Mouse (Mus musculus): ENCODE results near the gene Tgfbr3. TPM values are rescaled to one million over a fixed set of nuclear protein-coding genes. Genes with fewer than 3 reads are reported as not detected.

Tgfbr3 gene
- polyA plus RNA-seq, 1 experiment from 2014 or later, result 38.2 TPM

DNA sequence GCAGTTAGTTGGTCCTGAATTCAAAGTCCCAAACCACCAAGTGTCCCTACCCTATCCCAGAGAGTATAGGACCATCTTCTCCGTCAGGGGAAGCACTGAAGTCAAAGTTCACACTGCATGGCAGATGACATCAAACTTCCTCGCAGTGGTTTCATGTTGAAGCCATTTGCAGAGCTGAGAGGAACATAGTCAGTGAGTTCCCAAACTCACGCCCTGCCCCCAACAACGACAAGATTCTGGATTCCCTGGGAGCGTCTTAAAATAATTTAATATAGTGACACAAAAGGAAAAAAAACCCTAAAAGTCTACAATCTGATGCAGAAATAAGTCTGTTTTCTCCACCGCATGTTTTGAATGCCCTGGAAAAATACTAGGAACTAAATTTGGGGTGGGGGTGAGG lies 105.9 kb downstream of the Tgfbr3 start:
- no peak overlapping the region for H3K27ac ChIP-seq (ENCODE audit: low read depth, low read length)
- H3K4me1 ChIP-seq (ENCODE audit: control insufficient read depth, insufficient read depth, low read length), result peaks cover 21% of the 10 kb centered on the region
- no peak overlapping the region for H3K4me2 ChIP-seq
- H3K4me3 ChIP-seq (ENCODE audit: low read depth, low read length), result no peak overlapping the region
- no peak for ATAC-seq (replicated peaks; ENCODE audit: insufficient number of reproducible peaks, low FRiP score, low TSS enrichment)
- H3K27me3 ChIP-seq (ENCODE audit: control insufficient read depth, insufficient read depth, low read length), result peaks cover 4% of the 10 kb centered on the region; the same call in 1 of the 2 replicates
- 69% methylated on average over 6 of the region's 6 CpGs for WGBS (ENCODE audit: insufficient replicate concordance)
- no peaks in the 10 kb centered on the region for H3K36me3 ChIP-seq (ENCODE audit: control insufficient read depth, insufficient read depth, low read length)
- no peak overlapping the region for H3K9ac ChIP-seq (ENCODE audit: low read depth, low read length)
- no peaks in the 10 kb centered on the region for H3K9me3 ChIP-seq (replicated peaks; ENCODE audit: control insufficient read depth, low read length)

DNA sequence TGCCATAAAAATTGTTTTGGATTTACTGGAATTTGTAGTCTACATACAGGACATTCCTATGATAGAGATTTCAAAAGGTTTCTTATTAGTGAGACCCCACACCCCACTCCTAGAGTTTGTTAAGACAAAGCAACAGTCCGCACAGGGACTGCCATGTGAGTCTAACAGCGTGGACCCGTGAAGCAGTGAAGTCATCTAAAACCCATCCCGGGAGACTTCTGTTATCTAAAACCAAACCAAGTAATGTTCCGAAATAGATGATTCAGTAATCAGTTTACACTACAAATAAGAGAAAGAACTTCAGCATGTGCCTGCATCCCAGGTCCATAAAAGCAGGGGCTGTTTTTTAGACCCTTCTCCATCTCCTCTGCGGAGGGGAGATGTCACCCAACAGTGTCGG lies 106.7 kb downstream of the Tgfbr3 start:
- H3K27me3 ChIP-seq (ENCODE audit: control insufficient read depth, insufficient read depth, low read length), result peaks cover 4% of the 10 kb centered on the region; the same call in 1 of the 2 replicates
- H3K4me1 ChIP-seq (ENCODE audit: control insufficient read depth, insufficient read depth, low read length), result peaks cover 26% of the 10 kb centered on the region
- no peak overlapping the region for H3K4me2 ChIP-seq
- no peak overlapping the region for H3K9ac ChIP-seq (ENCODE audit: low read depth, low read length)
- no peak overlapping the region for H3K4me3 ChIP-seq (ENCODE audit: low read depth, low read length)
- WGBS (ENCODE audit: insufficient replicate concordance), result 75% methylated on average over 7 of the region's 7 CpGs
- no peak overlapping the region for H3K27ac ChIP-seq (ENCODE audit: low read depth, low read length)
- no peaks in the 10 kb centered on the region for H3K9me3 ChIP-seq (replicated peaks; ENCODE audit: control insufficient read depth, low read length)
- no peak for ATAC-seq (replicated peaks; ENCODE audit: insufficient number of reproducible peaks, low FRiP score, low TSS enrichment)
- H3K36me3 ChIP-seq (ENCODE audit: control insufficient read depth, insufficient read depth, low read length), result no peaks in the 10 kb centered on the region

DNA sequence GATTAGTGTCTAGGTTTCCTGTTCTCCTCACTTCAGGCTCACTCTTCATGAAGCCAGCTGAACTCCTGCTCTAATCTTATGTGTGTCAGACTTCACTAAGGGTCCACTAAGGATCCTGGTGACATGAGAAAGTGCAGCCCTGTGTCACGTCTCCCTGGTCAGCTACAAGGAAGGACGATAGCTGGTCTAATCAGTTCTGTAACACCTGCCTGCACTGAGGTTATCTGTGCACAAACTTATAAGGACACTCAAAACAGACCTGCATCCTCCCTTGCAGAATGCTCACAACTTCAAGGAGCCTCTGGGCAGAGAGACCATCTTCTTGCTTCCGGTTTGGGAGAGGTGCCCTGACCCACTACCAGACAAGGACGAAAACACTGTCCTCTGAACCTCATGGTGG lies 107.6 kb downstream of the Tgfbr3 start:
- ATAC-seq (replicated peaks; ENCODE audit: insufficient number of reproducible peaks, low FRiP score, low TSS enrichment), result no peak

DNA sequence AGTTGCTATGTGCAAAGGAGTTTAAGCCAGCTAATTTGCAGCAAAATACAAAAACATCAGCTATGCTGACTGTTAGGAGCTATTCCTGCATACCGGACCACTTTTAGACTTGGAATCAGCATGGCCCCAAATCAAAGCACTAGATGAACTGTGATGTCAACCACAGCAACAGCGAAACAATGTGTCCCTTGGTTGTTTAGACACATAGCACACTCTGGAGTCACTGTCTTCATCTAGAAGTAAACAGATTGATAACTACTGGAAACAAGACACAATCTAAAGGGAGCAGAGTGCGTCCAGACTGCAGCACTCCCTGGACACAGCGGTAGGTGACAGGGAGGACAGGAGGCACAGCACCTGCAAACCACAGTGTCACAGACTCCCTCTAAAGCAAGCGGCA lies 110.2 kb downstream of the Tgfbr3 start:
- peaks cover 28% of the 10 kb centered on the region for H3K4me1 ChIP-seq (ENCODE audit: control insufficient read depth, insufficient read depth, low read length)
- H3K9me3 ChIP-seq (replicated peaks; ENCODE audit: control insufficient read depth, low read length), result no peaks in the 10 kb centered on the region
- H3K27me3 ChIP-seq (ENCODE audit: control insufficient read depth, insufficient read depth, low read length), result 0 out of 2 replicates have a peak, but pooled peaks cover 2% of the 10 kb centered on the region
- WGBS (ENCODE audit: insufficient replicate concordance), result 76% methylated on average over 5 of the region's 5 CpGs
- no peaks in the 10 kb centered on the region for H3K36me3 ChIP-seq (ENCODE audit: control insufficient read depth, insufficient read depth, low read length)
- H3K27ac ChIP-seq (ENCODE audit: low read depth, low read length), result no peak overlapping the region
- H3K4me2 ChIP-seq, result no peak overlapping the region
- no peak overlapping the region for H3K9ac ChIP-seq (ENCODE audit: low read depth, low read length)
- H3K4me3 ChIP-seq (ENCODE audit: low read depth, low read length), result no peak overlapping the region
- no peak for ATAC-seq (replicated peaks; ENCODE audit: insufficient number of reproducible peaks, low FRiP score, low TSS enrichment)

More for the DNA sequence above, 107.6 kb downstream of the Tgfbr3 start:
- peaks cover 4% of the 10 kb centered on the region; the same call in 1 of the 2 replicates for H3K27me3 ChIP-seq (ENCODE audit: control insufficient read depth, insufficient read depth, low read length)
- H3K4me1 ChIP-seq (ENCODE audit: control insufficient read depth, insufficient read depth, low read length), result peaks cover 28% of the 10 kb centered on the region
- no peak overlapping the region for H3K4me3 ChIP-seq (ENCODE audit: low read depth, low read length)
- H3K27ac ChIP-seq (ENCODE audit: low read depth, low read length), result no peak overlapping the region
- H3K36me3 ChIP-seq (ENCODE audit: control insufficient read depth, insufficient read depth, low read length), result no peaks in the 10 kb centered on the region
- H3K4me2 ChIP-seq, result no peak overlapping the region
- WGBS (ENCODE audit: insufficient replicate concordance), result 35% methylated on average over 4 of the region's 4 CpGs
- no peaks in the 10 kb centered on the region for H3K9me3 ChIP-seq (replicated peaks; ENCODE audit: control insufficient read depth, low read length)
- H3K9ac ChIP-seq (ENCODE audit: low read depth, low read length), result no peak overlapping the region

DNA sequence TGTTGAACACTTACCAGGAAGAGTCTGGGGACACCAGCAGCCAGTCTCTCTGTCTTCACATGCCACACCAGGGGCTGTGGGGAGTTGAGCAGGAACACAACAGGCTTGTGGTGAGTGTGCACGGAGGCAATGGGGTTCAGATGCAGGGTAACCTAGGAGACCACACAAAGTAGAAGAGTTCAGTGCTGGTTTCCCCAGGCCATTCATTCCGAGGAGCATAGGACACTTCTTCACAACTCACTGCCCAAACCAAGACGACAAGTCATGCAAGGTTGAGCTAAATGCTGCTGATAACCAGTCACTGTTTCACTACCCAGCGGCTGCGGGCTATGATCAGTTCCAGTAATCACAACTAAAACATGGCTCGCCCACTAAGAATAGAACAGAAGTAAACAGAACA lies 111.6 kb downstream of the Tgfbr3 start:
- Histone ChIP-seq H3K27me3 (ENCODE audit: control insufficient read depth, insufficient read depth, low read length) (0 out of 2 replicates have a peak, but pooled peaks cover 2% of the 10 kb centered on the region), H3K4me3 (ENCODE audit: low read depth, low read length) (no peak overlapping the region), H3K4me1 (ENCODE audit: control insufficient read depth, insufficient read depth, low read length) (peaks cover 17% of the 10 kb centered on the region), H3K36me3 (ENCODE audit: control insufficient read depth, insufficient read depth, low read length) (no peaks in the 10 kb centered on the region), H3K4me2 (no peak overlapping the region), H3K9me3 (replicated peaks; ENCODE audit: control insufficient read depth, low read length) (no peaks in the 10 kb centered on the region), H3K9ac (ENCODE audit: low read depth, low read length) (no peak overlapping the region), H3K27ac (ENCODE audit: low read depth, low read length) (no peak overlapping the region)
- ATAC-seq (replicated peaks; ENCODE audit: insufficient number of reproducible peaks, low FRiP score, low TSS enrichment), result no peak
- 54% methylated on average over 6 of the region's 6 CpGs for WGBS (ENCODE audit: insufficient replicate concordance)

DNA sequence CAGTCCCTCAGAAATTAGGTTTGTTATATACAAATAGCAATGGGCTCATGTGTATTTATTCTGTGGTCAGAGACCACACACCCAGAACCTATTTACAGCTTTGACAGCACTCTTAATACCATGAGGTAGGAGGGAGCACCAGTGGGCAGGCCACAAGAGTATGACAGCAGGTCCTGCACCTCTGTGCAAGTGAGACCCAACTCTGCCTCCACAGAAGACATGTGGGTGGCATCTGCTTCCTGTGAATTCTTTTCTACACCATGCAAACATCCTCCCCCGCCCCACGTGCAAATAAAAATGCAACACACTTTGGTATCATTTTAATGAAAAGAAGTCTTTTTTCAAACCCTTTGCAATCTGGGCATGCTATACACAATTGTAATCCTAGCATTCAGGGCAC lies 112.2 kb downstream of the Tgfbr3 start:
- Histone ChIP-seq H3K9ac (ENCODE audit: low read depth, low read length) (no peak overlapping the region), H3K36me3 (ENCODE audit: control insufficient read depth, insufficient read depth, low read length) (no peaks in the 10 kb centered on the region), H3K27me3 (ENCODE audit: control insufficient read depth, insufficient read depth, low read length) (0 out of 2 replicates have a peak, but pooled peaks cover 2% of the 10 kb centered on the region), H3K27ac (ENCODE audit: low read depth, low read length) (no peak overlapping the region), H3K4me2 (no peak overlapping the region), H3K4me3 (ENCODE audit: low read depth, low read length) (no peak overlapping the region), H3K4me1 (ENCODE audit: control insufficient read depth, insufficient read depth, low read length) (peaks cover 16% of the 10 kb centered on the region), H3K9me3 (replicated peaks; ENCODE audit: control insufficient read depth, low read length) (no peaks in the 10 kb centered on the region)
- WGBS (ENCODE audit: insufficient replicate concordance), result 79% methylated on average over 2 of the region's 2 CpGs
- ATAC-seq (replicated peaks; ENCODE audit: insufficient number of reproducible peaks, low FRiP score, low TSS enrichment), result no peak

DNA sequence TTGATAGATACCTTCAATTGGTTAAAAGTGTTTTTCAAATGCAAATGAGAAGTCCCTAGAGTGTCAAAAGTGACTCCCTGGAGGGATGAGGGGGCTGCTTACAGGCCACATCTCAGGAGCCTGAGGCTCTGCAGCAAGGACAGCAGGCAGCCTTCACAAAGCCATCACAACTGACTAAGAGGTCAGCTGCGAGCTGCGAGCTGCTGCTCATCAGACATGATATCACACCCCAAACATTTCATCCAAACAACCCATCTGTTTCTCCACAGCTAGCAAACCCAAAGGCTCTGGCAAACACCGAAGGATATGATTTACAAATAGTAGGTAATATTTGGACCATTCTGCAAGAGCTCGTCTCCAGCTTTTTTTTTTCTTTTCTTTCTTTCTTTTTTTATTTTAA lies 112.6 kb downstream of the Tgfbr3 start:
- no peak for ATAC-seq (replicated peaks; ENCODE audit: insufficient number of reproducible peaks, low FRiP score, low TSS enrichment)
- WGBS (ENCODE audit: insufficient replicate concordance), result 43% methylated on average over 4 of the region's 4 CpGs

DNA sequence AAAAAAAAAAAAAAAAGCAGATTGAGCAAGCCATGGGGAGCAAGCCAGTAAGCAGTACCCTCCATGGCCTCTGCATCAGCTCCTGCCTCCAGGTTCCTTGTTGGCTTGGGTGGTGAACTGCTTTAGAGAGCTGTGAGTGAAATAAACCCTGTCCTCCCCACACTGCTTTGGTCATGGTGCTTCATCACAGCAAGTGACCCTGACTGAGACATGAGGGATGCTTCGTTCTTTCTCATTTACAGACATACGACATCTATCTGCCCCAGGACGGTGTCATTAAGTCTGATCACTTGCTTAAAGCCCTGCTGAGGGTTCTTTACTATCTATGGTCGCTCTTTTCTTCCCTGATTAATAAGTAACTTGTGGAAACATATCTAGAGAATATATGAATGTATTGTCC lies 113.2 kb downstream of the Tgfbr3 start:
- 75% methylated on average over 4 of the region's 4 CpGs for WGBS (ENCODE audit: insufficient replicate concordance)
- no peak for ATAC-seq (replicated peaks; ENCODE audit: insufficient number of reproducible peaks, low FRiP score, low TSS enrichment)

More for the DNA sequence above, 112.6 kb downstream of the Tgfbr3 start:
- Histone ChIP-seq H3K36me3 (ENCODE audit: control insufficient read depth, insufficient read depth, low read length) (no peaks in the 10 kb centered on the region), H3K27me3 (ENCODE audit: control insufficient read depth, insufficient read depth, low read length) (0 out of 2 replicates have a peak, but pooled peaks cover 2% of the 10 kb centered on the region), H3K9me3 (replicated peaks; ENCODE audit: control insufficient read depth, low read length) (no peaks in the 10 kb centered on the region), H3K4me1 (ENCODE audit: control insufficient read depth, insufficient read depth, low read length) (peaks cover 11% of the 10 kb centered on the region), H3K4me2 (no peak overlapping the region), H3K9ac (ENCODE audit: low read depth, low read length) (no peak overlapping the region), H3K4me3 (ENCODE audit: low read depth, low read length) (no peak overlapping the region), H3K27ac (ENCODE audit: low read depth, low read length) (no peak overlapping the region)

DNA sequence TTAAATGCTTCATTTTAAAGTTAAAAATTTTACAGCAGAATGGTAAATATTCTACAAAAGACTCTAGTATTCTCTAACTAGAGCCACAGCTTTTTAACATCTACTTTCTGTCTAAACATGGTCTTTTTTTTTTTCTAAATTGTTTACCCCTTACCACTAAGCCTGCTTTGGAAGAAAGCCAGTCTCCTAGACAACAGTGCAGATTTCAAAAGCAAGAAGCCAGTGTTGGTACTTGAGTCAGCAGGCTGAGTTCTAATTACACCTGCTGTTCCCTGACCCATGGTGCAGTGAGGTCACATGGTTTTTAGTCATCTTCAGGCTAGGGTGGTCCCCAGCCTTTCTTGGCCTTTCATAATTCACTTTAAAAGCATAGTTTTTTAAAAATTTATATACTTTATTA lies 115.2 kb downstream of the Tgfbr3 start:
- no peak overlapping the region for H3K27ac ChIP-seq (ENCODE audit: low read depth, low read length)
- no peaks in the 10 kb centered on the region for H3K36me3 ChIP-seq (ENCODE audit: control insufficient read depth, insufficient read depth, low read length)
- H3K4me1 ChIP-seq (ENCODE audit: control insufficient read depth, insufficient read depth, low read length), result peaks cover 8% of the 10 kb centered on the region
- H3K9ac ChIP-seq (ENCODE audit: low read depth, low read length), result no peak overlapping the region
- no peak for ATAC-seq (replicated peaks; ENCODE audit: insufficient number of reproducible peaks, low FRiP score, low TSS enrichment)
- H3K27me3 ChIP-seq (ENCODE audit: control insufficient read depth, insufficient read depth, low read length), result no peaks in the 10 kb centered on the region
- H3K9me3 ChIP-seq (replicated peaks; ENCODE audit: control insufficient read depth, low read length), result no peaks in the 10 kb centered on the region
- no peak overlapping the region for H3K4me3 ChIP-seq (ENCODE audit: low read depth, low read length)
- H3K4me2 ChIP-seq, result no peak overlapping the region

More for the DNA sequence above, 113.2 kb downstream of the Tgfbr3 start:
- Histone ChIP-seq H3K27me3 (ENCODE audit: control insufficient read depth, insufficient read depth, low read length) (0 out of 2 replicates have a peak, but pooled peaks cover 2% of the 10 kb centered on the region), H3K9ac (ENCODE audit: low read depth, low read length) (no peak overlapping the region), H3K4me1 (ENCODE audit: control insufficient read depth, insufficient read depth, low read length) (peaks cover 11% of the 10 kb centered on the region), H3K27ac (ENCODE audit: low read depth, low read length) (no peak overlapping the region), H3K36me3 (ENCODE audit: control insufficient read depth, insufficient read depth, low read length) (no peaks in the 10 kb centered on the region), H3K4me2 (no peak overlapping the region), H3K9me3 (replicated peaks; ENCODE audit: control insufficient read depth, low read length) (no peaks in the 10 kb centered on the region), H3K4me3 (ENCODE audit: low read depth, low read length) (no peak overlapping the region)

Data from heart, embryonic 11.5 days (tissue).